Mouse (Mus musculus) testis, adult 10 weeks (tissue): ENCODE measurements around the gene Sla2. TPM values are rescaled to one million over a fixed set of nuclear protein-coding genes. Genes with fewer than 3 reads are reported as not detected.

Experiments used
- polyA plus RNA-seq: library from polyadenylated mRNA; stranded (reverse); fragments of 350-450 nt; fragmentation: Illumina TruSeq; extraction: RNeasy Lipid Tissue Mini Kit (QIAGEN cat#74804); gene quantifications from one replicate; pipeline ENCODE4 v1.2.3, GENCODE M21; 2014; ENCODE audit warnings: low read depth, low replicate concordance

Gene Sla2
- not detected for polyA plus RNA-seq

GRCm38 (mm10) chr2:156887017-156887416 lies at the start of gene Sla2:
TSS of gene Sla2 (minus strand) at chr2:156887192.

GRCm38 (mm10) chr2:156862772-156863486 lies 24.1 kb downstream of the Sla2 start, which contains the start of gene Rab5if:
TSS of gene Rab5if (plus strand) at chr2:156863128.

DNA sequence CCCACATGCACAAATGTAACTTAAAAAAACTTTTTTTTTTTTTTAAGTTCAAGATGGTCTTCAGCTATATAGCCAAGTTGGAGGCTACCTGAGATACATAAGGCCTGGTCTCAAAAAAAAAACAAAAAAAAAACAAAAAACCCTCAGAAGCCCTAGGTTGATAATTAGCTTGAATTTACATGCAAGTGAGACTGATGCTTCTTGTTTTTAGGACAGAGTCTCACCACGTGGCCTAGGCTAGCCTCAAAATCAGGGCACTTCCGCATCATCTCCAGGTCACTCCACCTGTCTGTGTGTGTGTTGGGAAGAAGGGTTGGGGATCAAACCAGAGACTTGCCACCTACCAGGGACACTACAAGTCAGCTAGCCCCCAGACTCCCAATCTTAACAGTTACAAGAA lies 29.2 kb downstream of the Sla2 start, which contains the start of gene 4930518I15Rik:
4930518I15Rik (minus strand) TSS at position 112 of the 400 bp plus-strand sequence.

DNA sequence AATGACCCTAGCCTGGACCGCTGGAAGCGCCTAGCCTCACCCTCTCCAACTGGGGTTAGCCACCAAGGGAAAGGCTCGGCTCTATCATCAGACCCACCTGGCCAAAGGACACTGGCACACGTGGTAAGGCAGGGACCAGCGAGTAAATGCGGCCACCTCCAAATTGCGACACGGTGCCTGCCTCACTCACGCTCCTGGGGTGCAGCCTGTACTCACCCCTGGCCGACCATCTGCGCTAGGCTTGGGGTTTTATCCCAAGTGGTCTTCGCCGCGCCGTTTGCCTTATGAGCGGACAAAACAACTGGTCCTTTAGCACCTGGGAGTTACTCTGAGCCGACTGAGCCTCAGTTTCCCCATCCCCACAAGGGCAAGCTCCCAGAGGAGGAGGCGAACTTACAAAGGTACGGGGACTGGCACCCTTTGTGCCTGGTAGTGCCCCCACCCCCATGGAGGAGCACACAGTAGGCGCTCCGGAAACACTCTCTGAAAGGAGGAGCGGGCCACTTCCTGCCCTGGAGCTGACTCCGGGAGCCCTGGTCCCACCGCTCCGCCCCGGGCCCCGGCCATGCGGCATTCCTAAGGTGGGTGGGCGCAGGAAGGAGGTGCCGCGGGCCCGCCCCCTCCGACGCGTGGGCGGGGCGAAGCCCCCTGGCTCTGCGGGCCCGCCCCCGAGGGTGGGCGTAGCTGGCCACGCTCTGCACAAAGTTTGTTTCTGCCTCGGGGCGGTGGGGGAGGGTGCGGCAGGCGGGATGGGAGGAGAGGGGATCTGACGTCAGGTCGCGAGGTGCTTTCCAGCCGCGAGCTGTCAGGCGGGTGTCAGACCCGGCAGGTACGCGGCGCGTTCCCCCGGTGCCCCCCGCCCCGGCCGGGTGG lies 47.4 kb downstream of the Sla2 start, which contains the start of gene Tgif2:
Tgif2 (plus strand) TSS at position 689 of the 873 bp plus-strand sequence.

Other genes with a start within 250 kb of the Sla2 start
- 8.3 TPM for gene Myl9, start 111.8 kb downstream of the Sla2 start, polyA plus RNA-seq
- 7.4 TPM for gene Tgif2, start 47.2 kb downstream of the Sla2 start, polyA plus RNA-seq
- 2.7 TPM for gene 4930518I15Rik, start 29.2 kb downstream of the Sla2 start, polyA plus RNA-seq
- 68.7 TPM for gene Rab5if, start 24.1 kb downstream of the Sla2 start, polyA plus RNA-seq
- 248 TPM for gene Ndrg3, start 104.9 kb upstream of the Sla2 start, polyA plus RNA-seq
- 63.1 TPM for gene Dsn1, start 120.0 kb upstream of the Sla2 start, polyA plus RNA-seq
- 0.45 TPM for gene Soga1, start 192.1 kb upstream of the Sla2 start, polyA plus RNA-seq
- gene Tldc2, start 199.9 kb upstream of the Sla2 start, polyA plus RNA-seq: not detected
- gene Samhd1, start 248.1 kb upstream of the Sla2 start, polyA plus RNA-seq: 33.3 TPM